Mouse (Mus musculus): Measurements from ENCODE around the gene Gucd1.

GRCm38 (mm10) chr10:75548486-75548885, 30.7 kb upstream of the Gucd1 start:
- TF ChIP-seq CTCF (IDR thresholded peaks at IDR 0.05; ENCODE audit: low read depth, low read length) (no peak), POLR2A (IDR thresholded peaks at IDR 0.05; ENCODE audit: borderline replicate concordance, low read depth, low read length) (no peak)
